Mouse (Mus musculus): ENCODE measurements around the gene Tnfsf10.
"Not testable (repeated sequence)": the region's sequence is repeated elsewhere in the genome, so short reads cannot be mapped to it uniquely, and the experiment has no call there.

DNA sequence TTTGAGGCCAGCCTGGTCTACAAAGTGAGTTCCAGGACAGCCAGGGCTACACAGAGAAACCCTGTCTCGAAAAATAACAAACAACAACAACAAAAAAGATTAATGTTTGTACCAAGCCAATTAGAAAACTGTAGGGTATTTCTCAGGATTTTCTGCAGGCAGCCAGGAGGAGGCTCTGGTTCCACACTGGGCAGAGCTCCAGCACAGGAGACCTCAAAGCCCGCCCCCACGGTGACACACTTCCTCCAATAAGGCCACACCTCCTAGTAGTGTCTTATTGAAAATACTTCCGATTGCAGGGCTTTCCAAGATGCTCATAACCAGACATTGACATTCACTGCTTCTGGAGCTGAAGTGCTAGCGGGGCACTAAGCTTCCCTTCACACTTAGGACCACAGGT is 25.9 kb upstream of the Tnfsf10 start:
- TF ChIP-seq POLR2A (IDR thresholded peaks at IDR 0.05; ENCODE audit: low read depth, low read length); CTCF (IDR thresholded peaks at IDR 0.05; ENCODE audit: extremely low read depth, insufficient read depth, insufficient read length, insufficient replicate concordance): not testable (repeated sequence)
